Mouse (Mus musculus) ES-Bruce4 (cell line): Measurements from ENCODE around the gene Pcbp3. TPM values are rescaled to one million over a fixed set of nuclear protein-coding genes. Genes with fewer than 3 reads are reported as not detected.
A peak's percentile ranks its signal among the peaks of the same experiment; 100 is the strongest.

Experiments used
- H3K27ac ChIP-seq: 2 replicates; pipeline ENCODE4 v1.5.1; 2012; ENCODE audit warnings: low read length, inconsistent platforms; ENCODE audit not compliant: insufficient read depth
- H3K27me3 ChIP-seq: 2 replicates; pipeline ENCODE4 v1.6.1; 2012; ENCODE audit warnings: mild to moderate bottlenecking, low read length, inconsistent platforms; ENCODE audit not compliant: control insufficient read depth, poor library complexity, insufficient read depth, severe bottlenecking
- H3K36me3 ChIP-seq: 2 replicates; pipeline ENCODE4 v1.6.1; 2012; ENCODE audit warnings: inconsistent platforms, mild to moderate bottlenecking, low read length, moderate library complexity; ENCODE audit not compliant: control insufficient read depth, poor library complexity, insufficient read depth, severe bottlenecking
- H3K4me1 ChIP-seq: one replicate; pipeline ENCODE4 v1.8.1; 2011; ENCODE audit warnings: low read length; ENCODE audit not compliant: control insufficient read depth, insufficient read depth
- H3K4me3 ChIP-seq: 2 replicates; pipeline ENCODE4 v1.5.1; 2011; ENCODE audit warnings: low read depth, mild to moderate bottlenecking, low read length
- H3K9ac ChIP-seq: 2 replicates; pipeline ENCODE4 v1.6.1; 2012; ENCODE audit warnings: low read depth, mild to moderate bottlenecking, inconsistent platforms; ENCODE audit not compliant: poor library complexity, severe bottlenecking
- H3K9me3 ChIP-seq: replicated peaks from 2 replicates; pipeline ENCODE4 v1.6.1; 2012; ENCODE audit warnings: mild to moderate bottlenecking, low read length, inconsistent platforms; ENCODE audit not compliant: control insufficient read depth, poor library complexity, insufficient read depth, severe bottlenecking
- CTCF ChIP-seq: IDR thresholded peaks from one replicate; pipeline ENCODE4 v1.8.1; 2011; ENCODE audit warnings: low read depth, low read length
- EP300 ChIP-seq: IDR thresholded peaks from 2 replicates; pipeline ENCODE4 v1.6.1; 2011; ENCODE audit warnings: low read depth, low read length; ENCODE audit not compliant: insufficient read depth
- POLR2A ChIP-seq: IDR thresholded peaks from one replicate; pipeline ENCODE4 v1.8.1; 2011; ENCODE audit warnings: low read length; ENCODE audit not compliant: insufficient read depth
- polyA plus RNA-seq: library from polyadenylated mRNA; stranded (reverse); fragments of >200 nt; gene quantifications from 2 replicates; pipeline ENCODE4 v1.2.4, GENCODE M21; 2011; ENCODE audit warnings: low read depth; ENCODE audit not compliant: missing spikeins, insufficient read depth, insufficient read length

Pcbp3 gene
- polyA plus RNA-seq, 1 experiment: 28.1 TPM

GRCm38 (mm10) chr10:76733677-76734068 lies 228.0 kb downstream of the Pcbp3 start:
- no peaks in the 10 kb centered on the region for H3K9me3 ChIP-seq
- H3K9ac ChIP-seq: no peak overlapping the region
- TF ChIP-seq POLR2A (no peak), CTCF (no peak), EP300 (no peak)
- no peaks in the 10 kb centered on the region for H3K36me3 ChIP-seq
- H3K4me3 ChIP-seq: peak overlapping the region; percentile 64
- no peak overlapping the region for H3K27ac ChIP-seq
- no peaks in the 10 kb centered on the region for H3K4me1 ChIP-seq
- H3K27me3 ChIP-seq: no peaks in the 10 kb centered on the region

GRCm38 (mm10) chr10:76732881-76733676 lies 228.6 kb downstream of the Pcbp3 start:
- Histone ChIP-seq H3K9me3 (no peaks in the 10 kb centered on the region), H3K36me3 (no peaks in the 10 kb centered on the region), H3K4me1 (no peaks in the 10 kb centered on the region), H3K9ac (no peak overlapping the region), H3K27me3 (no peaks in the 10 kb centered on the region), H3K4me3 (peak overlapping the region; percentile 64), H3K27ac (no peak overlapping the region)
- TF ChIP-seq EP300 (no peak), CTCF (peak; percentile 80)

DNA sequence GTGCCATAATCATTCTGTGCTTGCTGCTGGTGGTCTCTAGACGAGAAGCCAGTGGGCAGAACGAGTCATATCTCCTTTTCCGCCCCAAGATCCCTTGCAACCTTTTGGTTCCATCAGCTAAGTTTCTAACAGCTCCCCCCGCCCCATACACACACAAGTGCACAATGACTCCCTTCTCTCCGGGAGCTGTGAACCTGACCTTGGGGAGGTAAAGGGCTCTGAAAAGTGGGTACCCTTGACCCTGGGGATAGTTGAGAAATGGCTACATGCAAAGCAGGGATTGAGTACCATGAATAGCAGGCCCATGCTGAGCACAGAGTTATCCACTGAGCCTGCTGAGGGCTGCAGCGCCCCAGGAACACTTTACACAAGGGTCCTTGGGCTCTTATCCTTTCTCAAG lies 229.3 kb downstream of the Pcbp3 start:
- Histone ChIP-seq H3K9ac (no peak overlapping the region), H3K27me3 (no peaks in the 10 kb centered on the region), H3K4me3 (peak overlapping the region; percentile 13; the same call in 1 of the 2 replicates), H3K27ac (no peak overlapping the region), H3K36me3 (no peaks in the 10 kb centered on the region), H3K4me1 (no peaks in the 10 kb centered on the region), H3K9me3 (no peaks in the 10 kb centered on the region)
- TF ChIP-seq CTCF (no peak), POLR2A (no peak), EP300 (no peak)

- Histone ChIP-seq H3K9ac (no peak overlapping the region), H3K9me3 (no peaks in the 10 kb centered on the region), H3K36me3 (no peaks in the 10 kb centered on the region), H3K27ac (no peak overlapping the region), H3K4me1 (no peaks in the 10 kb centered on the region), H3K4me3 (peak overlapping the region; percentile 13; the same call in 1 of the 2 replicates), H3K27me3 (no peaks in the 10 kb centered on the region)
- TF ChIP-seq POLR2A (no peak), CTCF (no peak), EP300 (no peak)
These were observed 230.0 kb downstream of the Pcbp3 start for GRCm38 (mm10) chr10:76731621-76732239.

DNA sequence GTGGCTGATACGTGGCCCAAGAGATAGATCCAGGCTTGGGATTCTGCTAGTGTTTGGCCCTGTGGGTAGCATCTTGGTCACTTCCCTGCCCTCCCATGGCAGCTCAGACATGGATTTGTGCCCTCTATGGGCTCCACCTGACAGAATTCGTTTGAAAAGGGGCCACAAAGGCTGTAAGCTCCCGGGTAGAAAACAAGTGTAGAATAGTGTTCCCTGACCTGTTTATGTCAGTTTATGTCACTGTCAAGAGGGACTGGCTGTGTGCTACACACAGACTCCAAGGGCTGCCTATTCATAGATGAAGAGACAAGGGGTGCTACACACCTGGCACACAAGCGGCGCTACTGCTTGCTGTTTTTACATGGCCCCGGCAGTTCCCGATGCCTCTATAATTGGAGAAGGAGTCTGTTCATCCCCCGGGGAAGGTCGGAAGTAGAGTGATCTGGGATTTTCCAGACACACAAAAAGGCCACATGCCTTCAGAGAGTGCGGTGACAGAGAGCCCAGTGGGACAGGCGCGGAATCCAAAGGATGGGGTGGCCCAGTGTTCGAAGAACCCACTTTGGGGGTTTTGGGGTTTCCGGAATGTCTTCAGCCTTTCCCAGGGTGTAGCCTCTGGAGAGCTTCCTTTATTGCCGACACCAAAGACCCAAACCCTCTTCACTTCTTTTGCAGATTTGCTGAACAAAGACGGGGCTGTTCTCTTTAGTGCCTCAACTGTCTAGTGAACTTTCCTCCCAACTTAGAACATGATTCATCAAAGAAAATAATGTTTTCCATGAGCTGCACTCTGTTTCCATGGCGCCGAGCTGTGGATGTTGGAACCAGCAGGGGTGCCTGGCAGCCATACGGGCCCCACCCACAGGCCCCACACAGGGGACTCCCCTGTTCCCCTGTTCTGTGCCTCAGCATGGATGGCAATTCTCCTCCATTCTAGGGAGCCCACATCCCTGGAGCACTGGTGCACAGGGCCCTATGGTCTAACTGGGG lies 231.8 kb downstream of the Pcbp3 start:
- Histone ChIP-seq H3K4me1 (no peaks in the 10 kb centered on the region), H3K9me3 (no peaks in the 10 kb centered on the region), H3K27ac (no peak overlapping the region), H3K9ac (no peak overlapping the region), H3K27me3 (no peaks in the 10 kb centered on the region), H3K4me3 (no peak overlapping the region), H3K36me3 (no peaks in the 10 kb centered on the region)
- TF ChIP-seq EP300: no peak
- no peak for TF ChIP-seq POLR2A
- TF ChIP-seq CTCF: no peak
